Mouse (Mus musculus) layer of hippocampus, adult 8-10 months (tissue): ENCODE measurements around the gene Paqr8. TPM values are rescaled to one million over a fixed set of nuclear protein-coding genes. Genes with fewer than 3 reads are reported as not detected.
A peak's percentile ranks its signal among the peaks of the same experiment; 100 is the strongest.

Source experiments
- DNase-seq, 2 experiments: peaks; one replicate each; pipeline ENCODE4 v3.0.0; 2022; ENCODE audit warnings: low spot score in 2 of 2
- total RNA-seq, 4 experiments: library from RNA; stranded (reverse); gene quantifications; 2 replicates each; pipeline ENCODE4 v1.2.4; 2022

Paqr8 gene
- total RNA-seq, result 100 to 1,000 TPM; 111 to 158 (median 139) TPM

DNA sequence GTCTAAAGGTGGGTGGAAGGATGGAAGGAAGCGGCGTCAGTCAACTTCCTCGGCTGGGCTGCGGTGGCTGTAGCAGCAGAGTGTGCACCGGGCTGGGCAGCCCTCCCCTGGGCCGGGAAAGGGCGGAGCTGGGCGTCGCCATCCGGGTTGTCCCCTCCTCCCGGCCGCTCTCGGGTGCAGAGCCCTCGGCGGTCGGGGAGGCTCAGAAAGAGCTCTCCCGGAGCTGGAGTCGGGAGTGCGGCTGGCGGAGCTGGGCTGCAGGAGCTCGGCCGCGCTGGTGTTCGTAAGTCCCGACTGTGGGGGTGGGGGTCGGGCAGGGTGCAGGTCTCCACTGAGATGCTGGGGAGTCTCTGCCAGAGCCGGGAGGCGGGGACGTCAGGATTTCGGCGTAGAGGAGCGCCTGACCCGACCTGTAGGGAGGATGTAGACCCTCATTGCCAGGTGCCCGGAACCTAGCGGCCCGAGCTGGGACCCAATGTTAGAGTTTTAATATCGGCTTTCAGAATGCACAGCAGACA, at the start of gene Paqr8:
Gene Paqr8 (plus strand): TSS at position 203 of the 518 bp plus-strand sequence.
- peak; percentile 81 to 85 for DNase-seq

DNA sequence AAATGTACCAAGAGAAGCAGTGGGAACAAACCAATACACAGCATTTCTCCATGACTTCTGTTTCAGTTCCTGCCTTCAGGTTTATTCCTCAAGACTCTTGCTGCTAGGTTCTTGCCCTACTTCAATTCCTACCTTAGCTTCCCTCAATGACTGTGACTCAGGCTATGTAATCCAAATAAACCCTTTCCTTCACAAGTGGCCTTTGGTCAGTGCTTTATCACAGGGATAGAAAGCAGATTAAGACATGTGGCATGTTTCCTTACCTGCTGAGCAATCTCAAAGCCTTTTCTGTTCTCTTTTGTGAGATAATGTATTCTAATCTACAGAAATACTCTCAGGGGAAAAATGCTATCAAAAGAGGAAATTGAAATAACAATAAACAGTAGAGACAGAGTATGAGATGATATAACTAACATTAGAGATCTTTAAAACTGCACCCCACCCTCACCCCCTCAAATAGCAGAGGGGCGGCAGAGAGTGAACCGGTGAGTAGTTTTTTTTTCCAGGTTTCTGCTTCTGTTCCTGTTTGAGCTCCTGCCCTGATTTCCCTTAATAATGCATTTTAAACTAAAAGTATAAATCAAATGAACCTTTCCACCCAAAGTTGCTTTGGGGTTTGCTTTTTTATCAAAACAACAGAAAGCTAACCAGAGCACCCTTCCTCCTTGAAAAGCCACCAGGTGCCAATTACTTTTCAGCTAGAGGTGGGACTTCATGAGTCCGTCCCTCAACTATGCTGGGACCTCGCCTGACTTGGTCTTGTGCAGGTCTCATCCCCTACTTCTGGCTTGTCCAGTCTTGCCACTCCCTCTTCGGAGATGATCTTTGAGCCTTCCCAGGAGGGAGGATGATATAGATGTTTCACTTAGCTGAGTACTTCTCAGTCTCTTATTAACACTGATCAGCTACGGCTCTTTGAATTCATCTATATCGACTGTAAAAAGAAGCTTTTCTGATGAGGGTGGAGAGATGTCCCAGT, 33.2 kb upstream of the Paqr8 start:
- DNase-seq, result no peak

DNA sequence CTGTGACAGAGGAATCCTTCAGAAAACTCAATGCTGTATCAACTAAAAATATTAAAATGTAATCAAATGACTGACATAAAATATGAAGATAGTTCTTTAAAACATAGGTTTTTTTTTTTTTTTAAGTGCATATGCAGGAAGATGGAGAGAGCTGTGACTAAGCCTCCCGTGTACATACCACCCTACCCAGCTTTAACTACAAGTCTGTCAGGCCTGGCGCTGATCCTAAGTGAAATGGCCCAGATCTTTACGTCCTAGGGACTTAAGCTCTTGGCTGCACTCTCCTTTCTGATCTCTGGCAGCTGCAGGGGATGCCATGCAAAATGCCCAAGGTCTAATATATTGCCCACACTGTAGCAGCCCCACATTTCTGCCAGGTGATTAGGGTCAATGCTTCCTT, 29.6 kb upstream of the Paqr8 start:
- no peak for DNase-seq

DNA sequence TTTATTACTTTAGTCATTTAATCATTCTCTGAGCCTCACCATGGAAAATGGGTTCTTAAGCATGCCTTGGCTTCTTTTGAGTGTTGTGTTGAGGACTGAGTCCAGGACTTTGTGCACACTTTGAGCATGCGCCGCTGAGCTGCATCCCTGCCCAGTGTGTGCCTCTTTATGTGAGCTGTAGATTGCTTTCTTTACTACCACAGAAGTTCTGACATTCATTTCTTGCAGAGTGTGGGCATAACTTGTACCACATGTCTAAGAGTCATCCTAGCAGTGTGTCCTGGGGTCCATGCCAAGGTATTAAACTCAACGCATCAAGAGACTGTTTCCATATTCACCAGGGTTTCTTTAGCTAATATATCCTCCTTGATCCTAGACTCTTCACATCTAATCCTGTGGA, 28.5 kb upstream of the Paqr8 start:
- DNase-seq, result no peak

DNA sequence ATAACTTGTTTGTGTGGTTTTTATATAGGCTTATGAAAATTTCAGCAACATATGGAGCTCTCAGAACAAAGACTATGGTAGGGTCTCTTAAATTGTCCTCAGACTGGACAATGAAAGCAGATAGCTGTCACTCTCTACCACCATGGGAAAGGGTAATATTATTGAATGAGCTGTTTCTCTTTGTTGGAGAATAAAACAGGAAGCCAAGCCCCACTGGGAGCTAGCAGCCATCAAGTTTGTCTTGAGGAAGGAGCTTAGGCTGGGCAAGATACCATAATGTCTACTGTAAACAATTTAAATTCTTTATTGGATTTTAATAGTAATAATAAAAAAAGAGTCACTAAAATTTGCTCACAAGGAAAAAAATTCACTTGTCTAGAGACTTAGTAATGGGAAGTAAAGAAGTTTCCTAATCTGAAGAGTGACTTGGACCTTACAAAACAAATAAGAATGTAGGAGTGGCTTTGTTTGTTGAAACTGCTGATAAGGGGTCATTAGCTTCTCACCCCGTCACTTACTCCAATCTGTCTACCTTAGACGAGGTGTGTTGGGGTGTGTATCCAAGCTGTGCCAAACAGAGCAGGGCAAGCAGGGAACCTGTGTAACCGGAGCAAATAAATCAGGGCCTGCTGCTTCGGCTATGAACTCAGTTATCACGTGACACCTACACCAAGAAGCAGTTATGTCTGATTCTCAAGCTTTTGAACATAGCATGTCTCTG, 26.8 kb upstream of the Paqr8 start:
- no peak for DNase-seq

DNA sequence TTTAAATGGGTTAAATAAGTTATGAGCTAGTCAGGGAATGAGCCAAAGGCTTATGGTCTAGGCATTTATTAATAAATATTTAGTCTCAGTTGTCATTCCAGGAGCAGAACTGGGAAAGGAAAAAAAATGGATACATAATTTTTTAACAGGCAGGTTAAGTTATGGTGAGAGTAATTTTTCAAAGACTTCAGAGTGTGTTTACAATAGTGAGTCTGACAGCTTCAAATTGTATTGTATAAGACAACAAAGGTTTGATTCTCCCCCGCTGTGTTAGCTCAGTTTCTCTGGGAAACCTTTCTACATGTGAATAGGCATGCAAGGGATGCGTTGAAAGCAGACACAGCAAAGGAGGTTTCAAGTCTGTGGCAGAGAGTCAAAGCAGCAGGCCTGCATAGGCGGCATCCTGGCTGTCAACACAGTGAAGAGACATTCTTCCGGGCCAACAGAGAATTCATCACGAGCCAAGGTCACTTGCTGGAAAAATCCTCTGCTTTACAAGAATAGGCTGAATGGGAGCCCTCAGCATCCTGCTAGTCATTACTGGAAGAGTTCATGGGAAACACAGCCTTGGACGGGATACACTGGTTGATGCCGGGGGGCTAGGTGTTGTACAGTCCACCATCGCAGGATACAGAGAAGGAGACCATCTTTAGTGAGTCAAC, 23.0 kb upstream of the Paqr8 start:
- no peak for DNase-seq

DNA sequence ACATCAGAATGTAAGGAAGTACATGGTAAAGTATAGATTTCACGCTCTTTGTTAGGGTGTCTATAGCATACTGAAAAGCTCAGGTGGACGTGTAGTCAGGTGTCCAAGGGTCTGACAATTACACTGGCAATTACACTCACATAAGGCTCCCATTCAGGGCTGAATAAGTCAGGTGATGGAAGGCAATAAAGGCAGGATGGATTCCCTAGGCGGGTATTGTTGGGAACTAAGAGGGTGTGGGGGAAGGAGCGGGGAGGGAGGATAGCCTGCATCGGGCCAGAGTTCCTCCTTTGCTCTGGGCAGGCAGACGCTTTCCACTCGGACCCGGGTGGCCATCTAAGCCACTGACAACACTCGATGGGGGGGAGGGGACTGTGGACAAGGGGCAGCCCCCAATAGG, 22.4 kb upstream of the Paqr8 start:
- no peak for DNase-seq

DNA sequence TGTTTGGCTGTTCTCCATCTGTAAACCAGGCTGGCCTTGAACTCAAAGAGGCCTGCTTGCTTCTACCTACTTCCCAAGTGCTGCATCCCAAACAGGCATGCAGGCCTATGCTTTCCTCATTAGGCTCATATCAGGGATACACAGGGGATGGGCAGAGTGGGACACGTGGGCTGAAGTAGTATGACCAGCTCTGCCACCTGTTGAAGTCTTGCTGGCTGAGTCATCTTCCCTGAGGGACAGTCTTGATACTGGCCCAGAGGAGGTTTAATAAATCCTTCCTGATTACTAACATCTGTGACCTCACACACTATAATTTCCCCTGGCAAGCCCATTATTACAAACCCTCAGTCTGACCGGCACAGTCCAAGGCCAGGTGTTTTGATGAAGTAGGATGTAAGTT, 19.5 kb upstream of the Paqr8 start:
- no peak for DNase-seq

DNA sequence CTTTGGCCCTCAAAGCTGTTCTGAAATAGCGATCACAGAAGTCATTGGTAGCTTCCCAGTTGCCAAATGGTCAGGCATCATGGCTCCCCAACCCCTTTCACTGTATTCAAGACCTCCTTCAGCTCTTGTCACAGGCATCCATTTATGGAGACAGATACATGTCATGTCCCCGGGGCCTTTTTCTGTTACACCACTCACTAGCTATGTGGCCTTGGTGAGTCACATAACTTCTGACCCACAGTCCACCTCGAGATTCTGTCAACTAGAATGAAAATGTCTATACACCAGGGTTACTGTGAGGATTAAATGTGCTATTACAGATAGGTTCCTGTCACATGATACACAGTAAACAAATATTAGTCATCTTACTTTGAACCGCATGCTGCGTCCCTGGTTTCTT, 17.9 kb upstream of the Paqr8 start:
- DNase-seq, result no peak

DNA sequence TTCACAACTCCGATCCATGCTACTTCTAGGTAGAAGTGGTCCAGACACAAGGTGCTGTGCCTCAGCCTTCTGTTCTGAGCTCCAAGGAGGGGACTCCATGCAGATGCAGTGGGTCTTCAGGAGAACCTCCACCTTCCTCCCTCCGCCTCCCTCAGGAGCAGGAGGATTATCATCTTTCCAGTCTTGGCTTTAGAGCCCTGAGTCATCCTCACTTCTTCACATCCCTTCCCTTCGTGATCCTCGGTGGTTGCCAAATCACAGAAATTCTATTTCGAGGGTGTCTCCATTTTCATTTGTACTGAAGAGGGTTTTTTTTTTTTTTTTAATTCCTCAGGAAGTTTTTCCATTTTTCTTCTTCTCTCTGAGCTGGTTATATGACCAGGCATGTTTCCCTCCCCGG, 16.3 kb upstream of the Paqr8 start:
- DNase-seq, result no peak

DNA sequence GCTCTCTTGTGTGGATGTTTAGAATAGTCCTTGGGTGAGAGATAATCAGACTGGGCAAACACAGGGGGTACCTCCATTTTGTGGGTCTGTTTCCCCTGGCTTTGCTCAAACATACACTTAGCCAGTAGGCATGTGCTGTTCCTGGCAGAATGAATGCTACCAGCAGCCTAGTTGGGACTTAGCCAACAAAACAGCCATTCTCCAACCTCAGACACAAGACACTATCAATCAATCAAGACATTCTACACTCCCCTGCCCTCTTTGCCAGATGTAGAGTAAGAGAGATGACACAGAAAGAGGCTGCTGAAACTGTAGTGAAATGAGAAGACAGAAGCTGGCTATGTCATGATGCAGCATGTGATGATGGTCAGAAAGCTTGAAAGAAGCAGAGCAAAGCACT, 13.1 kb upstream of the Paqr8 start:
- no peak for DNase-seq

DNA sequence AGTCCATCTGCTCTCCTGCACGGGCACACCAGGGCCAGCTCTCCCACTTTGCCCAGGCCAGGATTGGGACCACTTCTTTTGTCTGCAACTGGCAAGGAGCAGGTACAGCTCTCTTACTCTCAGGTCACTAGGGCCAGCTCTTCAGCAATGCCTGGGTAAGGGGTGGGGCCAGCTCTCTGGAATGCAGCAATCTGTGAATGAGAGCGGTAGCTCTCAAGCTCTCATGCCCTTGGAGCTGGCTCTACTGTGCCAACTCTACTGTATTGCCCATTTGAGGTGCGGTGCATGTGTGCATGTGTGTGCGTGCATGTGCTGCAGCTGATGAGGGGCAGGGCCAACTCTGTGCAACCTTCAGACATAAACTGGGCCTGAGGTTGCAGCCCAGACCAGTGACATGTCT, 11.0 kb upstream of the Paqr8 start:
- DNase-seq, result no peak

DNA sequence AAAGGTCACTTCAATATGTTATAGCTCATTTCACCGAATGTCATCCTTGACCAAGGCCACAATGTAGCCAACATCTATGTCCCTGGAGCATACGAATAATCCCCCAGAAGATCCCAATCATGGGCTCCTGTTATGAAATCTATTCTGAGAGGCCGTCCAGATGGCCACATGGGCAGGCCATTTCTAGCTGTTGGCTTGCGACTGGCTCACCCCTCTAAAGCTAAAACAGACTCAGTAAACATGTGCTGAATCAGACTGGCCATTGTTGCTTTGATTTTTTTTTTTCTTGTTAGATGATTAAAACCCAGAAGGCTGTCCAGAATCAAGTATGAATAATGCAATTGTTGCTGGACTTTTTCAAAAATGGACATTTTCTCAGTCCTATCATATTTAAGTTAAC, 7.3 kb upstream of the Paqr8 start:
- no peak for DNase-seq

DNA sequence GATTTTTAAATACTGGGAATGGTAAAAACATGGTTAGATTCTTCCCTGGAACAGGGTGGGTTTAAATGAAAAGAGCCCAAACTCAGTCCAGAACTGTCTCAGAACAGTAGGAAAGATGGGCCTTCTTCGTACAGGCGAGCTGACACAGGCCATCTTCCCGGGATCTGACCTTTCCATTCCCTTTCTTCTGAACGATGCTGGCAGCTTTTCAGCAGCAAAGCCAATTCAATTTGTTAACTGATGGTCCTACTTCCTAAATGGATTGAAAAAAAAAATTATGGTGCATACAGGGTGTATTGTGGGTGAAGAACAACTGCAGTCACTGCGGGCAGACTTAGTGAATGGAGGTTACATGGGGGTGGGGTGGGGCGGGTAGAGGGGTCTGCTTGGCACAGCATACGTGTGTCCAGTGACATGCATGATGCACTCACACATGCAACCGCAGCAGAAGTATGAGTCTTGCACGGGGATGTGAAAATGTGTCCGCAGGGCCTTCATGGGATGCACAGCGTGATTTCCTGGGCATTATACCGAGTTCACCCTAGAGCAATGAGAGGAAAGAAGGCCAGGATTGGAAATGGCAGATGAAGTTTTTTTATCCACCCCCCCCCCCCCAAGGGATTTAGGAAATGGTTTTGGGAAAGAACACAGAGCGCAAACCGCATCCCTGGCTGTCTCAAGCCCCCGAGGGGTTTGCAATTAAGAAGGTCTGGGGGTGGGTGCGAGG, 566 bp upstream of the Paqr8 start:
- no peak for DNase-seq

DNA sequence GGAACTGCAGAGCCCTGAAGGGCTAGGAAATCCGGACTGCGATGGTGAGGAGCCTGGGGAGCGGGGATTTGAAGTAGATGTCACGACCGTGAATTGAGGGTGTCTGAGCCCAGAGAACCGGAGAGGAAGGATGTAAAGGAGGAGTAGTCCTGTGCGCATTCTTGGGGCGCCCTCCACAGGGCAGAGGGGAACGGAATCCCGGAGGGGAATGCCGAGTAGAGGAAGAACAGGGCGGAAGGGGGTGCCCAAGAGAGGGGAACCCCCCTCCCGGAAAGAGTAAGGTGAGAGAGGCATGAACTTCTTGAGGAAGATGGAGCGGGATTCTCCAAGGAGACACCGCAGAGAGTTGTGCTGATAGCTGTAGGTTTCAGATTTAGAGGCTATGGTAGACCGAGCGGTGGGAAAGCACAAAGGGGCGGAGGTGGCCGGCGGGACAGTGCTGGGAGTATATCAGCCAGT, 564 bp downstream of the Paqr8 start:
- peak; percentile 72 to 76 for DNase-seq

DNA sequence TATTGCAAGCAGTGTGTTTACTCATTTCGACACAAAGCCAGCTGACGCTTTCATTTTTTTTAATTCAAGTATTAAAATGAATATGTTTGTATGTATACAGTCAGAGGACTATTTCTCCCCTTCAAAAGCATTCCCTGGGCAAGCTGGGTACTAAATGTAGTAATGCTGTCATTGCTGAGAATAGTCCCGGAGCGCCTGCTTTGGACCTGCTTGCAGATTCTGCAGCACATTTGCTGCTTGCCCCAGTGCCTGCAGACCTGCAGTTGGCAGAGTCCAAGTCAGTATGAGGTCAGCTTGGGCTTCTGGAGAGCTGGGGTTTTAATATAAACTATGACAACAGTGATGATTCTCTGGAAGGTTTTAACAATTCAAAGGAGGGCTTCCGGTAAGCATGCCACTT, 2.7 kb downstream of the Paqr8 start:
- DNase-seq, result no peak

DNA sequence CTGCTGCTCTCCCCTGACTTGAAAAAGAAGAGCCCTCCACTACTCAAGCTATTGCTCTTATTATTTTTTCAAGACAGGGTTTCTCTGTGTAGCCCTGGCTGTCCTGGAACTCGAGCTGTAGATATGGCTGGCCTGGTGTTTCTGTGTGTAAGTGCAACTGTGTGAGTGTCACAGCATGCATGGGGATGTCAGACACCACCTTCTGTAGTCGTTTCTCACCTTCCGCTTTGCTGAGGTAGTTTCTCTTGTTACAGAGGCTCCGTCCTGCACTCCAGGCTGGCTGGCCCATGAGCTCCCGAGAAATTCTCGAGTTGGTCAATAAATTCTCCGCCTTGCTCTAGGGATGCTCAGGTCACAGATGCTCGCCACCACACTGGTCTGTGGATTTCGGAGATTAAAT, 8.0 kb downstream of the Paqr8 start:
- no peak for DNase-seq

DNA sequence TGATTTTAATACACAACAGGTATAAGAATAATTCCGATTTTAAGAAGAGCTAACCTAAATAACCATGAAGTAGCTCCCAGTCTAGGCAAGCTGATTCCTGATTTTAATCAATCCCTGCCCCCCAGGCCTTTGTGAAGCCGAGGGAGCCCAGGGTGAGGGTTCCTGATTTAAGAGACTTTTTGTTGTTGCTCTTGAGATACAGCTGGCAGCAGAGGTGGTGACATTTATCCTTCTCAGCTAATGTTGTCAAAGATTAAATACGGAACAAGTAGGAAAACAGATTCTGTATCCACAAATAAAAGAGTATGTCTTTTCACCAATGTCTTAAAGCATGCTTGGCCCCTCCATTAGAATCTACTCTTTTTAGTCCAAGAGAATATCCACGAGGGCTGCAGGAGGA, 9.9 kb downstream of the Paqr8 start:
- no peak for DNase-seq

DNA sequence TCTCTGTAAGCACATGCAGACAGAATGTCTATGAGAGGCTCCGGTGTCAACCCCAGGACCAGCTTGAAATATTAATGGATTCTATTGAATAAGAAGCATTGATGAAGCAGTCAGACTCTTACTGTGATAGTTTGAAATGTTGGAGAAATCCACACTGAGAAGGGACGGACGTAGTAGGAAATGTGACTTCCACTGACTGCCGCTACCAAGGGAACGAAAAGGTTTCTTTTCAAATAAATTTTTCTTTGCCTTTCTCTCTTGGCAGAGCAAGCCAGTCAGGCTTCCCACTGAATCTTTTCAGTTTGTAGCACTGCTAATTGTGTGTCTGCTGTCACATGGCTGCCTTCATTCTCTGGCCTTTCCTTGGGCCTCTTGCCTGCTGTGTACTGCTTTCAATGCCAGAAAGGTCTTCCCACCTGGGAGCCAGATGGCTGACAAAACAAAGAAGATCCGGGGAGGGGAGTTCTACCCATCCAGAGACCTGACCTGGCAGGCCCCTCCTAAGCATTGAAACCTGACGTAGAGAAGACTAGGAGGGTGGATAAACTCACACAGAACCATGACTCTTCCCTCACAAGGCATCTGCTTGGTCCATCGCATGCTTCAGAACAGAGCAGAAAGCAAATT, 15.2 kb downstream of the Paqr8 start:
- peak; percentile 75 to 85 for DNase-seq

DNA sequence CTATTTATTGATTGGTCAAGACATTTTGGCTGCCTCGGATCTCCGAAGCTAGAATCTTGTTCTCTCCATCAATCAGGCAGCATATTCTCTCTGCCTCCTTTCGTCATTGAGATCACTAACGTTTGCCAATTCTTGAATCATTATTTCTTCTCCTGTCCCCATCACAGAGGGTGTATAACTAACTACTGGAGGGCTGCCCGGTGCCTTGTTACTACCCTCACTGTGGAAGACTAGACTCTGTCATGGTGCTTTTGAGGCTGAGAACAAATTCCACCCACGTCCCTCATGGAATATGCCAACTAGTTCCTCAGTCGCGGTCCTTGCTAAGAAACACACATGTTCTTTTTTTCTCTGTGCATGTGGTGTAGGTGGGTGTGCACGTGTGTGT, 15.7 kb downstream of the Paqr8 start:
- DNase-seq, result peak; percentile 91 to 92

DNA sequence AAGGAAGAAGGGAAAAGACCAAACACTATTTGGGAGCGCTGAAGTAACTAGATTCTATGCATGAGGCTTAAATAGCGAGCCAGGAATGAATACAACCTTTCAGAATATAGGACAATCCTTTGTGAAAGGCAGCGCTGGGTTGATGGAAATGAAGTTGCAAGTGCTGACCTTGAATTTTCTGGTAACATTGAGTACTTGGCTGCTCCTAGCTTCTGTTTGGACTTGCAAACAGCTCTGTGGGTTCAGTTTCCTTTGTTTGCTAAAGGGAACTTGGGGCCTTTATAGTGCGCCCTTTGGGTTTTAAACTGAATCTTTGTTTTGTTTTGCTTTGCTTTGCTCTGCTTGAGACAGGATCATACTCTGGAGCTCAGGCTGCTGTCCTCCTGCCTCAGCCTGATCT, 18.1 kb downstream of the Paqr8 start:
- DNase-seq, result peak in 1 of 2 experiments; percentile 22
